Mouse (Mus musculus) midbrain, embryonic 16.5 days (tissue): ENCODE measurements at regions not wholly inside any gene's neighbourhood (a gene's known extent, or its start where the extent isn't known, plus 50 kb on each side); places are given as distances from the start of the nearest gene placed in this dataset.

Experiments used
- ATAC-seq: fragments of 200-750 bp; cut with Nextera tagmentation; 2 replicates; pipeline ENCODE4 v1.8.0; 2017; ENCODE audit warnings: moderate TSS enrichment
- H3K27ac ChIP-seq: fragments of 300-500 bp; sonication (generic); 2 replicates; pipeline ENCODE4 v1.5.1; 2014; ENCODE audit warnings: mild to moderate bottlenecking, low read length, mixed read lengths
- H3K27me3 ChIP-seq: fragments of 300-500 bp; sonication (generic); 2 replicates; pipeline ENCODE4 v1.6.1; 2014; ENCODE audit warnings: low read depth, low read length, mixed read lengths; ENCODE audit not compliant: control insufficient read depth, insufficient read depth
- H3K36me3 ChIP-seq: fragments of 300-500 bp; sonication (generic); 2 replicates; pipeline ENCODE4 v1.6.1; 2014; ENCODE audit warnings: mild to moderate bottlenecking, low read length, moderate library complexity, mixed read lengths; ENCODE audit not compliant: control insufficient read depth, insufficient read depth
- H3K4me1 ChIP-seq: fragments of 300-500 bp; sonication (generic); 2 replicates; pipeline ENCODE4 v1.6.1; 2014; ENCODE audit warnings: mild to moderate bottlenecking, low read length, mixed read lengths; ENCODE audit not compliant: control insufficient read depth, insufficient read depth
- H3K4me2 ChIP-seq: fragments of 300-500 bp; sonication (generic); 2 replicates; pipeline ENCODE4 v1.6.1; 2014; ENCODE audit warnings: mild to moderate bottlenecking, low read length, mixed read lengths
- H3K4me3 ChIP-seq: fragments of 300-500 bp; sonication (generic); 2 replicates; pipeline ENCODE4 v1.5.1; 2014; ENCODE audit warnings: low read depth, mild to moderate bottlenecking, low read length, moderate library complexity, mixed read lengths
- H3K9ac ChIP-seq: fragments of 300-500 bp; sonication (generic); 2 replicates; pipeline ENCODE4 v1.6.1; 2014; ENCODE audit warnings: low read depth, low read length, mixed read lengths
- H3K9me3 ChIP-seq: fragments of 300-500 bp; sonication (generic); replicated peaks from 2 replicates; pipeline ENCODE4 v1.6.1; 2014; ENCODE audit warnings: mild to moderate bottlenecking, low read length, mixed read lengths; ENCODE audit not compliant: control insufficient read depth, poor library complexity, severe bottlenecking
- WGBS: fragments of 180-500 bp; shearing (Covaris S2); extraction: QIAGEN DNeasy Blood & Tissue Kit; methylation state at CpG from one replicate; pipeline ENCODE4 v1.1.7; 2014; 5-methylcytosine and 5-hydroxymethylcytosine counted together

- H3K9me3 ChIP-seq: no peaks in the 10 kb centered on the region
- no peak overlapping the region for H3K4me2 ChIP-seq
- WGBS: 88% methylated on average over 1 of the region's 1 CpGs
- no peak for ATAC-seq
- no peak overlapping the region for H3K27ac ChIP-seq
- H3K4me1 ChIP-seq: no peaks in the 10 kb centered on the region
- no peak overlapping the region for H3K9ac ChIP-seq
- no peaks in the 10 kb centered on the region for H3K27me3 ChIP-seq
- no peaks in the 10 kb centered on the region for H3K36me3 ChIP-seq
- no peak overlapping the region for H3K4me3 ChIP-seq
Observed at GRCm38 (mm10) chr8:53985685-53986084, 91.7 kb upstream of the Vegfc start.

- 95% methylated on average over 3 of the region's 3 CpGs for whole genome bisulfite sequencing
Observed at GRCm38 (mm10) chr8:53994208-53994607, 83.2 kb upstream of the Vegfc start.

DNA sequence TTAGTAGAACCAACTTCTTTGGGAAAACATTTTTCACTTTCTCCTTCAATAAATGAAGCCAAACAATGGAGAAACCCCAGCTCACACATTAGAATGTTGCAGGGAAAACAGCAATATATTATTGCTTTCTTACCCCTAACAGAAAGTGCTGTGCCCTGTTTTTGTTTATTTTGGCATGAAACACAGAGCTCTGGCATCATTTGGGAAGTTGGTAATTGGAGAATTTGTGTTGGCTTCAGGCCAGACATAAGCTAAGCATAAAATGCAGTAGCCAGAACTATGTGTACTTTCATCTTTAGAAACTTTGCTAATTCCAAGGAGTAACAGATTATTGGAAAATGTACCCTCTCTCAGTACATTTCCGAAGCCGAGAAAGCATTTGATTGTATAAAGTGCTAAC lies 79.9 kb upstream of the Vegfc start:
- no peak overlapping the region for H3K4me3 ChIP-seq
- no peak for ATAC-seq
- no peak overlapping the region for H3K4me2 ChIP-seq
- no peaks in the 10 kb centered on the region for H3K27me3 ChIP-seq
- no peak overlapping the region for H3K27ac ChIP-seq
- H3K9me3 ChIP-seq: no peaks in the 10 kb centered on the region
- no peak overlapping the region for H3K9ac ChIP-seq
- H3K36me3 ChIP-seq: no peaks in the 10 kb centered on the region
- WGBS: 87% methylated on average over 2 of the region's 2 CpGs
- no peaks in the 10 kb centered on the region for H3K4me1 ChIP-seq

More at GRCm38 (mm10) chr8:53994208-53994607, 83.2 kb upstream of the Vegfc start:
- Histone ChIP-seq H3K36me3 (no peaks in the 10 kb centered on the region), H3K27me3 (no peaks in the 10 kb centered on the region), H3K9ac (no peak overlapping the region), H3K4me3 (no peak overlapping the region), H3K4me1 (no peaks in the 10 kb centered on the region), H3K4me2 (no peak overlapping the region), H3K9me3 (no peaks in the 10 kb centered on the region), H3K27ac (no peak overlapping the region)
- ATAC-seq: no peak

- Histone ChIP-seq H3K9me3 (no peaks in the 10 kb centered on the region), H3K27me3 (no peaks in the 10 kb centered on the region), H3K4me3 (no peak overlapping the region), H3K9ac (no peak overlapping the region), H3K36me3 (no peaks in the 10 kb centered on the region), H3K4me1 (no peaks in the 10 kb centered on the region), H3K27ac (no peak overlapping the region), H3K4me2 (no peak overlapping the region)
- WGBS: 37% methylated on average over 1 of the region's 1 CpGs
- no peak for ATAC-seq
Observed at GRCm38 (mm10) chr8:54002948-54003347, 74.5 kb upstream of the Vegfc start.

GRCm38 (mm10) chr8:54014096-54014495 lies 63.3 kb upstream of the Vegfc start:
- ATAC-seq: no peak
- no peak overlapping the region for H3K4me2 ChIP-seq
- H3K9ac ChIP-seq: no peak overlapping the region
- H3K36me3 ChIP-seq: no peaks in the 10 kb centered on the region
- no peak overlapping the region for H3K4me3 ChIP-seq
- 34% methylated on average over 3 of the region's 3 CpGs for WGBS
- no peaks in the 10 kb centered on the region for H3K4me1 ChIP-seq
- no peak overlapping the region for H3K27ac ChIP-seq
- no peaks in the 10 kb centered on the region for H3K27me3 ChIP-seq
- H3K9me3 ChIP-seq: no peaks in the 10 kb centered on the region

DNA sequence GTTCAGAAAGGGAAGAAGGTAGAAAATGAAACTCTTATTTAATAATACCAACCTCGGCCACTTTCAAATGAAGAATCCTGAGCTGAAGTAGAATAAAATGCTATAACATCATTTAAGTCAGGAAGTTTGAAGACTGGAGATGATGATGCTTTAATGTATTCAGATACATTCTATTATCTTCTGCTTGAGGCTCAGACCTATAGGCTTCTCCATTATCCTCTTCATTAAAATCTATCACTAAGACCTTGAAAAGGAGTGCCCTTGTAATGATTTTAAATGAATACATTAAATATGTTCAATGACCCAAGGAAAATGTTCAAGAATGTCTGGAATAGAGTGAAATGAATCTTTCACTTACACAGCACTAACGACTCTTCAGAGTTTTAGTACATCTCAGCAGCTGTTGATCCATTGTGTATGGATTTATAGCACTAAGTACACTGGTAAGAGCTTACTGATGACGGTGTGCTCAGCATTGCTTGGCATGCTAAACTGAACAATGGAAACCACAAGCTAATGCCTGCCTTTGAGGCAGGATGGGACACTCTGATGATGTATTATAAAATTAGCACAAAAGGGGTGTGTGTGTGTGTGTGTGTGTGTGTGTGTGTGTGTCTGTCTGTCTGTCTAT lies 58.8 kb upstream of the Vegfc start:
- no peak overlapping the region for H3K27ac ChIP-seq
- H3K4me2 ChIP-seq: no peak overlapping the region
- no peak for ATAC-seq
- H3K9me3 ChIP-seq: no peaks in the 10 kb centered on the region
- no peak overlapping the region for H3K4me3 ChIP-seq
- no peaks in the 10 kb centered on the region for H3K4me1 ChIP-seq
- no peaks in the 10 kb centered on the region for H3K27me3 ChIP-seq
- 36% methylated on average over 3 of the region's 3 CpGs for WGBS
- no peak overlapping the region for H3K9ac ChIP-seq
- no peaks in the 10 kb centered on the region for H3K36me3 ChIP-seq
